Mouse (Mus musculus) heart, postnatal 0 days (tissue): ENCODE measurements around the gene Bnip1. TPM values are rescaled to one million over a fixed set of nuclear protein-coding genes. Genes with fewer than 3 reads are reported as not detected.

Experiments
- ATAC-seq: fragments of 200-750 bp; cut with Nextera tagmentation; 2 replicates; pipeline ENCODE4 v1.8.0; 2017; ENCODE audit warnings: low read depth, moderate number of reproducible peaks, moderate library complexity; ENCODE audit not compliant: insufficient read depth
- DNase-seq: peaks from one replicate; pipeline ENCODE4 v3.0.0-alpha.2; 2016; ENCODE audit warnings: low spot score
- H3K27ac ChIP-seq: fragments of 300-500 bp; sonication (generic); 2 replicates; pipeline ENCODE4 v1.5.1; 2014; ENCODE audit warnings: low read depth, mild to moderate bottlenecking
- H3K27me3 ChIP-seq: fragments of 300-500 bp; sonication (generic); 2 replicates; pipeline ENCODE4 v1.6.1; 2014; ENCODE audit warnings: low read length, mixed read lengths; ENCODE audit not compliant: control insufficient read depth, insufficient read depth
- H3K36me3 ChIP-seq: fragments of 300-500 bp; sonication (generic); replicated peaks from 2 replicates; pipeline ENCODE4 v1.6.1; 2014; ENCODE audit warnings: low read length, mixed read lengths; ENCODE audit not compliant: control insufficient read depth, insufficient read depth
- H3K4me1 ChIP-seq: fragments of 300-500 bp; sonication (generic); 2 replicates; pipeline ENCODE4 v1.6.1; 2014; ENCODE audit warnings: antibody characterized with exemption; ENCODE audit not compliant: control insufficient read depth, insufficient read depth
- H3K4me2 ChIP-seq: fragments of 300-500 bp; sonication (generic); 2 replicates; pipeline ENCODE4 v1.6.1; 2014; ENCODE audit warnings: low read depth, mild to moderate bottlenecking, low read length, moderate library complexity
- H3K4me3 ChIP-seq: fragments of 300-500 bp; sonication (generic); 2 replicates; pipeline ENCODE4 v1.5.1; 2014; ENCODE audit warnings: low read depth, low read length
- H3K9ac ChIP-seq: fragments of 300-500 bp; sonication (generic); replicated peaks from 2 replicates; pipeline ENCODE4 v1.6.1; 2014; ENCODE audit warnings: low read depth, low read length, mixed read lengths
- H3K9me3 ChIP-seq: fragments of 300-500 bp; sonication (generic); replicated peaks from 2 replicates; pipeline ENCODE4 v1.6.1; 2016; ENCODE audit warnings: low read length; ENCODE audit not compliant: control insufficient read depth
- CTCF ChIP-seq: IDR thresholded peaks from 2 replicates; pipeline ENCODE4 v1.5.1; 2016; ENCODE audit warnings: antibody characterized with exemption, control low read depth, low read depth
- EP300 ChIP-seq: IDR thresholded peaks from 2 replicates; pipeline ENCODE4 v1.6.1; 2016; ENCODE audit warnings: antibody characterized with exemption, low read depth
- WGBS: fragments of 180-500 bp; shearing (Covaris S2); extraction: QIAGEN DNeasy Blood & Tissue Kit; methylation state at CpG from one replicate; pipeline ENCODE4 v1.1.7; 2014; 5-methylcytosine and 5-hydroxymethylcytosine counted together
- polyA plus RNA-seq: library from polyadenylated mRNA; unstranded; fragments of >200 nt; fragmentation: Nextera tagmentation; extraction: Ambion mirVana; gene quantifications from 2 replicates; pipeline ENCODE4 v1.2.1, GENCODE M21; 2015
- total RNA-seq: library from RNA; depleted of rRNA; stranded (reverse); fragments of >200 nt; gene quantifications from 2 replicates; pipeline ENCODE4 v1.2.3, GENCODE M21; 2014; ENCODE audit warnings: low replicate concordance

The Bnip1 gene
- total and polyA plus RNA-seq, 2 experiments from 2014 or later = 50.5 to 58.6 TPM

GRCm38 (mm10) chr17:26753476-26753875, 27.4 kb upstream of the Bnip1 start:
- no peak overlapping the region for H3K4me3 ChIP-seq
- TF ChIP-seq CTCF (no peak), EP300 (no peak)
- ATAC-seq = no peak
- no peaks in the 10 kb centered on the region for H3K27me3 ChIP-seq
- no peak overlapping the region for H3K4me2 ChIP-seq
- H3K36me3 ChIP-seq = peaks cover 9% of the 10 kb centered on the region
- no peaks in the 10 kb centered on the region for H3K9me3 ChIP-seq
- 81% methylated on average over 2 of the region's 2 CpGs for WGBS
- H3K9ac ChIP-seq = no peak overlapping the region
- H3K27ac ChIP-seq = no peak overlapping the region
- no peak for DNase-seq
- no peaks in the 10 kb centered on the region for H3K4me1 ChIP-seq

- whole genome bisulfite sequencing = 79% methylated on average over 5 of the region's 5 CpGs
- no peak overlapping the region for H3K9ac ChIP-seq
Measured at GRCm38 (mm10) chr17:26767100-26767753, 13.6 kb upstream of the Bnip1 start.

GRCm38 (mm10) chr17:26767754-26768124, 13.1 kb upstream of the Bnip1 start:
- Histone ChIP-seq H3K27me3 (no peaks in the 10 kb centered on the region), H3K4me1 (no peaks in the 10 kb centered on the region), H3K4me2 (no peak overlapping the region), H3K27ac (no peak overlapping the region), H3K4me3 (no peak overlapping the region), H3K9me3 (no peaks in the 10 kb centered on the region), H3K9ac (no peak overlapping the region), H3K36me3 (peaks cover 18% of the 10 kb centered on the region)
- 91% methylated on average over 2 of the region's 2 CpGs for WGBS
- DNase-seq (no peak), ATAC-seq (no peak)
- TF ChIP-seq EP300 (no peak), CTCF (no peak)

More at GRCm38 (mm10) chr17:26767100-26767753, 13.6 kb upstream of the Bnip1 start:
- no peak for DNase-seq
- Histone ChIP-seq H3K4me2 (no peak overlapping the region), H3K27ac (no peak overlapping the region), H3K9me3 (no peaks in the 10 kb centered on the region), H3K4me3 (no peak overlapping the region), H3K27me3 (no peaks in the 10 kb centered on the region), H3K36me3 (peaks cover 21% of the 10 kb centered on the region), H3K4me1 (no peaks in the 10 kb centered on the region)
- TF ChIP-seq CTCF = no peak
- TF ChIP-seq EP300 = no peak
- no peak for ATAC-seq

GRCm38 (mm10) chr17:26776211-26776610, 4.7 kb upstream of the Bnip1 start:
- WGBS = 64% methylated on average over 10 of the region's 10 CpGs
- Histone ChIP-seq H3K36me3 (peaks cover 13% of the 10 kb centered on the region; the same call in 1 of the 2 replicates), H3K9me3 (no peaks in the 10 kb centered on the region), H3K27me3 (no peaks in the 10 kb centered on the region), H3K4me1 (no peaks in the 10 kb centered on the region), H3K4me2 (no peak overlapping the region), H3K27ac (no peak overlapping the region), H3K4me3 (no peak overlapping the region), H3K9ac (no peak overlapping the region)
- DNase-seq (no peak), ATAC-seq (no peak)
- no peak for TF ChIP-seq EP300
- TF ChIP-seq CTCF = no peak

- 81% methylated on average over 4 of the region's 4 CpGs for WGBS
- no peak for TF ChIP-seq CTCF
- TF ChIP-seq EP300 = no peak
- ATAC-seq (no peak), DNase-seq (no peak)
- Histone ChIP-seq H3K4me1 (peaks cover 8% of the 10 kb centered on the region), H3K27me3 (no peaks in the 10 kb centered on the region), H3K4me3 (no peak overlapping the region), H3K36me3 (0 out of 2 replicates have a peak, but pooled peaks cover 11% of the 10 kb centered on the region), H3K4me2 (no peak overlapping the region), H3K9ac (no peak overlapping the region), H3K27ac (no peak overlapping the region), H3K9me3 (no peaks in the 10 kb centered on the region)
Measured at GRCm38 (mm10) chr17:26778001-26778400, 2.9 kb upstream of the Bnip1 start.

- Histone ChIP-seq H3K27ac (no peak overlapping the region), H3K27me3 (no peaks in the 10 kb centered on the region), H3K4me1 (peaks cover 8% of the 10 kb centered on the region), H3K9ac (no peak overlapping the region), H3K4me2 (no peak overlapping the region), H3K9me3 (no peaks in the 10 kb centered on the region), H3K4me3 (no peak overlapping the region), H3K36me3 (peaks cover 10% of the 10 kb centered on the region)
- TF ChIP-seq EP300 = no peak
- TF ChIP-seq CTCF = no peak
- WGBS = 79% methylated on average over 3 of the region's 3 CpGs
- ATAC-seq (no peak), DNase-seq (no peak)
Measured at GRCm38 (mm10) chr17:26778430-26779100, 2.3 kb upstream of the Bnip1 start.
